Mouse (Mus musculus): ENCODE data around the gene Map3k9. TPM values are rescaled to one million over a fixed set of nuclear protein-coding genes. Genes with fewer than 3 reads are reported as not detected.

The Map3k9 gene
- total and polyA plus RNA-seq, 3 experiments: 0.11 to 0.53 TPM; not detected in 1

DNA sequence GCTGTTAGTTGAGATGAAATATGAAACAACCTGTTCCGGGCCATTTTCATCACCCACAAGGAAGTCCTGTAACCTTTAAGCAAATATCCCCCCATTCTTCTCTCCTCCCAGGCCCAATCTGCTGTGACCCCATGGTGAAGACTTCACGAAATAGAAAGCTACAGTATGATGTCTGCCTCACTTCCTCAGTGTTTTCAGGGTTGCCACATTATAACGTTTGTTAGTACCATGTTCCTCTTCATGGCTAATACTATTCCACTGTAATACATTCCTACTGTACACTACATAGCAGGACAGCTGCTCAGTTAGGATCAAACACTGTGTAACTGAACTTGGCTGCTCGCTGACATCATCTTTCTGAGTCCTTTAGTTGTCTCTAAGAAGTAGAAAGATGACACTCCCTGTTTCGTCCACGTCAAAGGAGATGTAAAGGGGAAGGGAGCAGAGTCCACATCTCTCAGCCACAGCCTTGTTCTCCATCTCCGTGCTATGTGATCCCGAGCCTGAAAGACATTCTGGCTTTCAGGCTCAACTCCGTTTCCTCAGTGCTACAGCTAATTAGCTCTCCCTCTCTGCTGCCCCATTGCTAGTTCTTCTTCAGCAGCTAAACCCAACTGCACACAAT is 34.5 kb downstream of the Map3k9 start:
- no peak for TF ChIP-seq CTCF (IDR thresholded peaks at IDR 0.05; ENCODE audit: low read depth, low read length)
- no peak for TF ChIP-seq POLR2AphosphoS5 (IDR thresholded peaks at IDR 0.05; ENCODE audit: insufficient replicate concordance, low read depth, low read length)
- TF ChIP-seq TAL1 (conservative IDR thresholded peaks at IDR 0.05; ENCODE audit: low read depth, low read length): no peak
- TF ChIP-seq GATA2 (IDR thresholded peaks at IDR 0.05; ENCODE audit: borderline replicate concordance, low read depth, low read length): no peak
- no peak for TF ChIP-seq GATA1 (IDR thresholded peaks at IDR 0.05; ENCODE audit: borderline replicate concordance, low read length)
- ATAC-seq (ENCODE audit: extremely low read depth, insufficient number of reproducible peaks, low FRiP score, poor library complexity, severe bottlenecking): no peak
- H3K4me1 ChIP-seq (ENCODE audit: insufficient read depth, low read depth, low read length): no peaks in the 10 kb centered on the region

DNA sequence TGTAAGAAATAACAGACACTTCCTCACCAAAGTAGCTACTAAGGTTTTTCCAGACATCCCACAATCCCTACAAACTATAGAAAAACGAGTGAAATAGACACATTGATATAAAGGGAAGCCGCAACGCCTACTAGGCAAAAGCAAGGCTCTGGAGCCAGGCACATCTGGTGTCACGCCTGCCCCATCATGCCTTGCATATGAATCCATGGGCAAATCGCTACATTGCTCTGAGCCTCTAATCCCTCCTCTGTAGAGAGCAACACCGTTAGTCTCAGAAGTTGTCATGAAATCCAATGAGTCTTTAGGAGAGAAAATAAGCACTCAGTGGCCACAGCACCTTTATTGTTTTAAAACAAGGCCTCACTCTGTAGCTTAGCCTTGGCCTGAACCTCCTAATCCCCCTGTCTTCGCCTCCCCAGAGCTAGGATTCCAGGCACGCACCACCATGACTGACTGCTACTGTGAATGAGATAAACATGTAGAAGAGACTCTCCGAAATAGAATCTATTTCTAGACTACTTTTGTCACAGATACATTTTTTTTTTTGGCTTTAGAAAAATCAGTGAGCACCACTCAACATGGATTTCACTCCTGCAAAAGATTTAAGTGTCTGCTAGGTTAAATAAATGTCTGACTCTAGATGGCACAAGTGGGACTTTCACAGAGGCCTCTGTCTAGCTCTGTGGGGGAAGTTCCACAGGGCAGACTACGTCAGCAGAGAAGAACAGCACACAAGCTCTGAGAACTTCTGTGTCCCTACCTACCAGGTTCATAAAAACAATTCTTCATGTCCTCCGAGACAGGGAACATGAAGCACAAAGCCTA is 45.5 kb downstream of the Map3k9 start:
- ATAC-seq (ENCODE audit: extremely low read depth, insufficient number of reproducible peaks, low FRiP score, poor library complexity, severe bottlenecking): no peak
- no peak for DNase-seq (ENCODE audit: low spot score)
- H3K9me3 ChIP-seq (replicated peaks): no peaks in the 10 kb centered on the region
- no peaks in the 10 kb centered on the region for H3K36me3 ChIP-seq (replicated peaks)
- peaks cover 12% of the 10 kb centered on the region; the same call in 1 of the 2 replicates for H3K27me3 ChIP-seq (ENCODE audit: insufficient read depth, low read length)
- no peak overlapping the region for H3K4me3 ChIP-seq (ENCODE audit: low read depth, low read length)
- no peak for TF ChIP-seq TAL1 (conservative IDR thresholded peaks at IDR 0.05; ENCODE audit: low read depth, low read length)
- no peaks in the 10 kb centered on the region for H3K4me1 ChIP-seq (ENCODE audit: insufficient read depth, low read depth, low read length)

More for the DNA sequence above, 34.5 kb downstream of the Map3k9 start:
- Histone ChIP-seq H3K9me3 (replicated peaks) (no peaks in the 10 kb centered on the region), H3K36me3 (replicated peaks) (no peaks in the 10 kb centered on the region), H3K27me3 (ENCODE audit: insufficient read depth, low read length) (peaks cover 28% of the 10 kb centered on the region), H3K4me3 (ENCODE audit: low read depth, low read length) (no peak overlapping the region)
- DNase-seq (ENCODE audit: low spot score): no peak

DNA sequence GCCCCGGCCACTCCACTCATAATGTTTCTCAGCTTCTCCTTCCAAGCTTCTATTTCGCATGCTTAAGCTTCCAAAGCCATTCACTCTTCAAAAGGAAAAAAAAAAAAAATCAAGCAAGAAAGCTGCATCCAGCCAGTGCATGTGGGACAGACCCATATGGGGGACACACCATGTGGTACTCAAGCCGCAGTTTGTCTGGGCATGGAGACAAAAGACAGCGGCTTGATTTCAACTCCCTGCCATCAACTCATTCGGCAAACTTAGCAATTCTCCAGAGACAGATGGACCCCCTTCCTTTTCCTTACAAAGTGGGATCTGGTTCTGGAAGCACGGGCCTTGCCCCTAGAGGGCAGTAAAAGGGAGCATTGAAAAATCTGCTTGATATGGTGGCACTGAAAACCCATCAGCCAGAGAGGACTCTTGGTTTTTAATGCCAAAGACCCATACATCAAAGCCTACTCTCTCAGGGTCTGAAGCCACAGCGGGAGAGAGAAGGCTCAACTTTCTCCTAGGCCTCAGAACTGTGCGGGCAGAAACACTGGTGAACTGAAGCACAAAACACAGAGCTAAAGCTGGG is 54.6 kb downstream of the Map3k9 start:
- H3K9me3 ChIP-seq (replicated peaks): no peaks in the 10 kb centered on the region
- ATAC-seq (ENCODE audit: extremely low read depth, insufficient number of reproducible peaks, low FRiP score, poor library complexity, severe bottlenecking) (no peak), DNase-seq (ENCODE audit: low spot score) (no peak)
- no peak overlapping the region for H3K4me3 ChIP-seq (ENCODE audit: low read depth, low read length)
- H3K4me1 ChIP-seq (ENCODE audit: insufficient read depth, low read depth, low read length): no peaks in the 10 kb centered on the region
- TF ChIP-seq CTCF (IDR thresholded peaks at IDR 0.05; ENCODE audit: low read depth, low read length) (no peak), GATA2 (IDR thresholded peaks at IDR 0.05; ENCODE audit: borderline replicate concordance, low read depth, low read length) (no peak)
- H3K36me3 ChIP-seq (replicated peaks): no peaks in the 10 kb centered on the region
- H3K27me3 ChIP-seq (ENCODE audit: insufficient read depth, low read length): peaks cover 7% of the 10 kb centered on the region

DNA sequence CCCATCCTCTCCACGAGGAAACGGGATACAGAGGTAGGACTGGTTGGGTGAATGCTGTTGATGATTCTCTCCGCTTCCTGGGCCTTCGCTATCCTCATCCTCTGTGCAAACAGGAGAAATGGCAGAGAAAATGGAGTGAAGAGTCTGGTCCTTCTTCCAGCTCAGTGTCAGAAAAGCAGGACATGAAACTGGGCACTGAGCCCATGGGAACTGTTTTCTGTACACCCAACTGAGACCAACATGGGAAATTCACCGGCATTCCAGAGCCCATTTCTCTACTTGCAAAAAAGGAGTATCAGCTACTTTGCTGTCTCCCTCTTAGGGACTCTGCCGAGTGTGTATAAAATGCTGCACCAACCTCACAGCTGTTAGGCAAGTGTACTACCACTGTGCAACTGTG is 56.2 kb downstream of the Map3k9 start:
- ATAC-seq (ENCODE audit: extremely low read depth, insufficient number of reproducible peaks, low FRiP score, poor library complexity, severe bottlenecking) (no peak), DNase-seq (ENCODE audit: low spot score) (no peak)
- no peaks in the 10 kb centered on the region for H3K36me3 ChIP-seq (replicated peaks)
- TF ChIP-seq TAL1 (conservative IDR thresholded peaks at IDR 0.05; ENCODE audit: low read depth, low read length) (no peak), CTCF (IDR thresholded peaks at IDR 0.05; ENCODE audit: low read depth, low read length) (no peak)
- no peaks in the 10 kb centered on the region for H3K4me1 ChIP-seq (ENCODE audit: insufficient read depth, low read depth, low read length)
- peaks cover 3% of the 10 kb centered on the region for H3K27me3 ChIP-seq (ENCODE audit: insufficient read depth, low read length)
- H3K4me3 ChIP-seq (ENCODE audit: low read depth, low read length): no peak overlapping the region
- no peaks in the 10 kb centered on the region for H3K9me3 ChIP-seq (replicated peaks)

DNA sequence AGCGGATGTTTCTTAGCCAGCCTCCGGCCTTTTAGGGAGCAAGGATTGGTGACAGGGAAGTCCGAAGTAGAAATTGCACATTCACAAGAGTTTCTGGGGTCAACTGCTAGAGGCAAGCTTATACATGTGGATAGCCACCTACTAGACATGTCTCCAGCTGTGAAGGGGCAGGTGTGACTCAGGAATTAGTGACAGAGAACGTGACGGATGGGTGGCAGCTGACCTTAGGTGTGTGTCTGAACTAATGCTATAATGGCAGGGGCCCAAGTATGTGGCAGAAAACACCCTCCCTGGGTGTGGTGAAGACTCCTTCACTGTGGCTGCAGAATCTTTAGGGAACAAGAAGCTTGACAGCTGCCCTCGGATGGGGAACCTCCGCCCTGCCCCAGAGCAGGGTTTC is 57.6 kb downstream of the Map3k9 start:
- H3K27me3 ChIP-seq (ENCODE audit: insufficient read depth, low read length): peaks cover 4% of the 10 kb centered on the region
- DNase-seq (ENCODE audit: low spot score) (no peak), ATAC-seq (ENCODE audit: extremely low read depth, insufficient number of reproducible peaks, low FRiP score, poor library complexity, severe bottlenecking) (no peak)
- TF ChIP-seq TAL1 (conservative IDR thresholded peaks at IDR 0.05; ENCODE audit: low read depth, low read length) (no peak), POLR2AphosphoS5 (IDR thresholded peaks at IDR 0.05; ENCODE audit: insufficient replicate concordance, low read depth, low read length) (no peak), CTCF (IDR thresholded peaks at IDR 0.05; ENCODE audit: low read depth, low read length) (no peak), GATA2 (IDR thresholded peaks at IDR 0.05; ENCODE audit: borderline replicate concordance, low read depth, low read length) (no peak), GATA1 (IDR thresholded peaks at IDR 0.05; ENCODE audit: borderline replicate concordance, low read length) (no peak)
- no peaks in the 10 kb centered on the region for H3K9me3 ChIP-seq (replicated peaks)
- H3K36me3 ChIP-seq (replicated peaks): no peaks in the 10 kb centered on the region
- H3K4me3 ChIP-seq (ENCODE audit: low read depth, low read length): no peak overlapping the region
- no peaks in the 10 kb centered on the region for H3K4me1 ChIP-seq (ENCODE audit: insufficient read depth, low read depth, low read length)

DNA sequence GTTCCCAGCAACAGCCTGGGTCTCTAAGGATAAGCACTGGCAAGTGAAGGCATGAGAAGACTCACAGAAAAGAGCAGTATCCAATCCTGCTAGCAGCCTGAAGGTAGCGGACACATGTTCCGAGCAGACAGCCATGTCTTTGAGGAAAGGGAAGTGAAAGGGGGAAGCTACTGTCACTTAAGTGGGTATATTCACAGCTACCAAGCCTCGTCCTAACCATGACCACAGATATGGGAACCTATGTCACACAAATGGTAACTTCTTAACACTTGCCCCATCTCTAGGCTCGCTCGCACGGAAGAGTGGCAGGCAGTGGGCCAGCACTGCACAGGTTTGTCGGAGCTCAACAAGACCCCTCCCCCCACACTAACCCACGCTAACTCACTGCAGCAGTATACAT is 61.3 kb downstream of the Map3k9 start:
- DNase-seq (ENCODE audit: low spot score) (no peak), ATAC-seq (ENCODE audit: extremely low read depth, insufficient number of reproducible peaks, low FRiP score, poor library complexity, severe bottlenecking) (no peak)
- Histone ChIP-seq H3K27me3 (ENCODE audit: insufficient read depth, low read length) (peaks cover 35% of the 10 kb centered on the region), H3K9me3 (replicated peaks) (no peaks in the 10 kb centered on the region), H3K4me3 (ENCODE audit: low read depth, low read length) (no peak overlapping the region), H3K36me3 (replicated peaks) (no peaks in the 10 kb centered on the region), H3K4me1 (ENCODE audit: insufficient read depth, low read depth, low read length) (no peaks in the 10 kb centered on the region)
- TF ChIP-seq CTCF (IDR thresholded peaks at IDR 0.05; ENCODE audit: low read depth, low read length): no peak
- no peak for TF ChIP-seq POLR2AphosphoS5 (IDR thresholded peaks at IDR 0.05; ENCODE audit: insufficient replicate concordance, low read depth, low read length)
- TF ChIP-seq TAL1 (conservative IDR thresholded peaks at IDR 0.05; ENCODE audit: low read depth, low read length): no peak
- TF ChIP-seq GATA2 (IDR thresholded peaks at IDR 0.05; ENCODE audit: borderline replicate concordance, low read depth, low read length): no peak
- TF ChIP-seq GATA1 (IDR thresholded peaks at IDR 0.05; ENCODE audit: borderline replicate concordance, low read length): no peak

All from G1E (cell line).